Mouse (Mus musculus) midbrain, embryonic 15.5 days (tissue): ENCODE data around the gene Tmem50b. TPM values are rescaled to one million over a fixed set of nuclear protein-coding genes. Genes with fewer than 3 reads are reported as not detected.
A peak's percentile ranks its signal among the peaks of the same experiment; 100 is the strongest.

Source experiments
- ATAC-seq: fragments of 200-750 bp; cut with Nextera tagmentation; replicated peaks from 2 replicates; pipeline ENCODE4 v1.8.0; 2017; ENCODE audit warnings: moderate TSS enrichment
- H3K27ac ChIP-seq: fragments of 300-500 bp; sonication (generic); 2 replicates; pipeline ENCODE4 v1.5.1; 2015; ENCODE audit warnings: mild to moderate bottlenecking, inconsistent platforms
- H3K27me3 ChIP-seq: fragments of 300-500 bp; sonication (generic); replicated peaks from 2 replicates; pipeline ENCODE4 v1.6.1; 2015; ENCODE audit warnings: inconsistent platforms
- H3K36me3 ChIP-seq: fragments of 300-500 bp; sonication (generic); replicated peaks from 2 replicates; pipeline ENCODE4 v1.6.1; 2015; ENCODE audit warnings: inconsistent platforms
- H3K4me1 ChIP-seq: fragments of 300-500 bp; sonication (generic); 2 replicates; pipeline ENCODE4 v1.6.1; 2015; ENCODE audit warnings: inconsistent platforms
- H3K4me2 ChIP-seq: fragments of 300-500 bp; sonication (generic); 2 replicates; pipeline ENCODE4 v1.6.1; 2015; ENCODE audit warnings: inconsistent platforms, mild to moderate bottlenecking, moderate library complexity
- H3K4me3 ChIP-seq: fragments of 300-500 bp; sonication (generic); 2 replicates; pipeline ENCODE4 v1.5.1; 2015; ENCODE audit warnings: mild to moderate bottlenecking, inconsistent platforms
- H3K9ac ChIP-seq: fragments of 300-500 bp; sonication (generic); 2 replicates; pipeline ENCODE4 v1.6.1; 2015; ENCODE audit warnings: mild to moderate bottlenecking, inconsistent platforms
- H3K9me3 ChIP-seq: fragments of 300-500 bp; sonication (generic); 2 replicates; pipeline ENCODE4 v1.6.1; 2016; ENCODE audit warnings: inconsistent platforms
- WGBS: fragments of 180-500 bp; shearing (Covaris S2); methylation state at CpG from one replicate; pipeline ENCODE4 v1.1.7; 2015; ENCODE audit warnings: mixed read lengths; 5-methylcytosine and 5-hydroxymethylcytosine counted together
- polyA plus RNA-seq: library from polyadenylated mRNA; unstranded; fragments of >200 nt; fragmentation: Nextera tagmentation; extraction: Ambion mirVana; gene quantifications from 2 replicates; pipeline ENCODE4 v1.2.1, GENCODE M21; 2015

Gene Tmem50b
- polyA plus RNA-seq, 1 experiment from 2014 or later = 81.6 TPM

DNA sequence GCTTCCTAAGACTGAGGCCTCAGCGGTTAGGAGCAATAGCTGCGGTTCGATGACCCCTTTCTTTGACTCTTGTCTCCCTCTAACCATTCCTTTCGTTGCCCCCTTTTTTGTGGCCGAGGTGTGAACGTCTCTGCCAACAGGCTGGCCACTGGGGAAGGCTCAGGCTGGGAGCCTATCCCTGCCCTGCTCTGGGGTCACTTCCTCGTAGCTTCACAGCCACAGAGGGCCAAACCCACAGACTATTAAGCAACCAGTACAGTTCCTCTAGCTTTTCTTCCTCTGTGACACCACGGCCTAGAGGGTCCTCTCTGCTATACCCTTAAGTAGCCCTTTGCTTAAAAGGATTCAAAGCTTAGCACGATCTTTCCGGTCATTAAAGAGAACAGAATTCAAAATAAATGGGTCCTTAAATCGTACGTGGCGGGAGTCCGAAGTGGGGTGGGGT is 51.2 kb downstream of the Tmem50b start:
- WGBS = 18% methylated on average over 14 of the region's 14 CpGs

GRCm38 (mm10) chr16:91545597-91546281 is 51.9 kb downstream of the Tmem50b start:
- H3K27ac ChIP-seq = no peak overlapping the region
- WGBS = 71% methylated on average over 10 of the region's 10 CpGs
- no peaks in the 10 kb centered on the region for H3K27me3 ChIP-seq
- no peak overlapping the region for H3K4me2 ChIP-seq
- no peaks in the 10 kb centered on the region for H3K36me3 ChIP-seq
- H3K4me3 ChIP-seq = no peak overlapping the region
- no peaks in the 10 kb centered on the region for H3K9me3 ChIP-seq
- peaks cover 34% of the 10 kb centered on the region for H3K4me1 ChIP-seq
- no peak overlapping the region for H3K9ac ChIP-seq
- no peak for ATAC-seq

More for the DNA sequence above, 51.2 kb downstream of the Tmem50b start:
- H3K4me2 ChIP-seq = peak overlapping the region; percentile 63
- H3K27ac ChIP-seq = no peak overlapping the region
- H3K27me3 ChIP-seq = no peaks in the 10 kb centered on the region
- H3K9me3 ChIP-seq = no peaks in the 10 kb centered on the region
- no peaks in the 10 kb centered on the region for H3K36me3 ChIP-seq
- peak overlapping the region; percentile 91 for H3K9ac ChIP-seq
- peak; percentile 49 for ATAC-seq
- H3K4me3 ChIP-seq = peak overlapping the region; percentile 78
- H3K4me1 ChIP-seq = peaks cover 31% of the 10 kb centered on the region

- H3K9me3 ChIP-seq = no peaks in the 10 kb centered on the region
- H3K9ac ChIP-seq = no peak overlapping the region
- no peaks in the 10 kb centered on the region for H3K27me3 ChIP-seq
- no peak overlapping the region for H3K27ac ChIP-seq
- H3K36me3 ChIP-seq = no peaks in the 10 kb centered on the region
- no peak for ATAC-seq
- H3K4me1 ChIP-seq = peaks cover 22% of the 10 kb centered on the region
- 92% methylated on average over 1 of the region's 1 CpGs for WGBS
- no peak overlapping the region for H3K4me2 ChIP-seq
- no peak overlapping the region for H3K4me3 ChIP-seq
Observed at GRCm38 (mm10) chr16:91543619-91544018, 54.0 kb downstream of the Tmem50b start.

GRCm38 (mm10) chr16:91541573-91542081 is 56.0 kb downstream of the Tmem50b start:
- Histone ChIP-seq H3K27me3 (no peaks in the 10 kb centered on the region), H3K4me3 (peak overlapping the region; percentile 6; the same call in 1 of the 2 replicates), H3K4me1 (peaks cover 12% of the 10 kb centered on the region; the same call in 1 of the 2 replicates), H3K4me2 (peak overlapping the region; percentile 39), H3K9ac (no peak overlapping the region), H3K9me3 (no peaks in the 10 kb centered on the region), H3K36me3 (no peaks in the 10 kb centered on the region), H3K27ac (0 out of 2 replicates have a peak overlapping the region, but pooled peaks have one; percentile 5)
- ATAC-seq = peak; percentile 76
- WGBS = 33% methylated on average over 10 of the region's 10 CpGs

GRCm38 (mm10) chr16:91538513-91538912 is 59.1 kb downstream of the Tmem50b start:
- Histone ChIP-seq H3K36me3 (no peaks in the 10 kb centered on the region), H3K27me3 (no peaks in the 10 kb centered on the region), H3K27ac (no peak overlapping the region), H3K9me3 (no peaks in the 10 kb centered on the region), H3K9ac (no peak overlapping the region), H3K4me3 (no peak overlapping the region), H3K4me2 (no peak overlapping the region), H3K4me1 (peaks cover 8% of the 10 kb centered on the region; the same call in 1 of the 2 replicates)
- 77% methylated on average over 9 of the region's 9 CpGs for WGBS
- no peak for ATAC-seq

DNA sequence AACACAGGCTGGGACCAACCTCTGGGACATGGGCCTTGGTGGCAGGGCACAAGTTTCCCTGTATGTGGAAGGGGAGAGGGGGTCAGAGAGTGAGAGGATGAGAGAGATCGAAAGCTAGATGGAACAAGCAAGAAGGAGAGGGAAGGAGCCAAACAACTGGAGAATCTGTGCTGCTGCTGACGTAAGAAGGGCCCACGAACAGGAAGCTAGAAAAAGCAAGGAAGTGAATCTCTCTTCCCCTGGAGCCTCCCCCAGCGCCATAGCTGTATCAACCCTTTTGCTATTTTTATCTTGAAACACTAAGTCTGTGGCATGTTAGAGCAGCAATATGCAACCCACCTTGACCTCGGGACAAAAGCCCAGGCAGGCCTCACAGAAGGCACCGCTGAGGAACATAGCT is 59.5 kb downstream of the Tmem50b start:
- no peak overlapping the region for H3K9ac ChIP-seq
- WGBS = 83% methylated on average over 6 of the region's 6 CpGs
- no peaks in the 10 kb centered on the region for H3K27me3 ChIP-seq
- peaks cover 8% of the 10 kb centered on the region; the same call in 1 of the 2 replicates for H3K4me1 ChIP-seq
- no peak overlapping the region for H3K27ac ChIP-seq
- ATAC-seq = no peak
- H3K36me3 ChIP-seq = no peaks in the 10 kb centered on the region
- no peaks in the 10 kb centered on the region for H3K9me3 ChIP-seq
- H3K4me2 ChIP-seq = no peak overlapping the region
- H3K4me3 ChIP-seq = no peak overlapping the region

- Histone ChIP-seq H3K36me3 (no peaks in the 10 kb centered on the region), H3K9me3 (no peaks in the 10 kb centered on the region), H3K4me2 (no peak overlapping the region), H3K9ac (no peak overlapping the region), H3K27me3 (no peaks in the 10 kb centered on the region), H3K4me3 (no peak overlapping the region), H3K27ac (no peak overlapping the region), H3K4me1 (peaks cover 8% of the 10 kb centered on the region; the same call in 1 of the 2 replicates)
- no peak for ATAC-seq
- WGBS = 71% methylated on average over 3 of the region's 3 CpGs
Observed at GRCm38 (mm10) chr16:91537065-91537464, 60.5 kb downstream of the Tmem50b start.

- no peak overlapping the region for H3K4me3 ChIP-seq
- 91% methylated on average over 6 of the region's 6 CpGs for WGBS
- no peak overlapping the region for H3K27ac ChIP-seq
- no peak for ATAC-seq
- peaks cover 2% of the 10 kb centered on the region; the same call in 1 of the 2 replicates for H3K4me1 ChIP-seq
- no peak overlapping the region for H3K9ac ChIP-seq
- H3K9me3 ChIP-seq = no peaks in the 10 kb centered on the region
- no peaks in the 10 kb centered on the region for H3K36me3 ChIP-seq
- H3K27me3 ChIP-seq = no peaks in the 10 kb centered on the region
- H3K4me2 ChIP-seq = no peak overlapping the region
Observed at GRCm38 (mm10) chr16:91536372-91536771, 61.2 kb downstream of the Tmem50b start.

DNA sequence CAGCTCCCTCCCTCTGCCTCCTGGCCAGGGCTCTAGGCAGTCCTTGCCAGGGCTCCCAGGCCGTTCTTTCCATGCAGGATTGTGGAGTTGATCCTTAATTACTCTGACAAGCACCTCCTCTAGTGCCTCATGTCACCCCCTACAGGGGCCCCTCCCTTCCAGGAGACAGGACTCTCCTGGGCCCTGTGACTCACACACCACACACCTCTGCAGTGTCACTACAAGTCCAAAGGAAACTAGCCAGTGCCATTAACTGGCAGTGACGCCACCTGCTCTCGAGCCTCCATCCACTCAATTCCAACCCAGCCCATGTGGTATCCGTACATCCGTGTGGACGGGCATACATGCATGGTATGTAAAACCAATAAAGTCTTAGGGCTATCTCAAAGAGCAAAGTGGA is 62.7 kb downstream of the Tmem50b start:
- H3K4me1 ChIP-seq = no peaks in the 10 kb centered on the region
- ATAC-seq = no peak
- H3K4me2 ChIP-seq = no peak overlapping the region
- H3K9me3 ChIP-seq = no peaks in the 10 kb centered on the region
- H3K9ac ChIP-seq = no peak overlapping the region
- H3K36me3 ChIP-seq = no peaks in the 10 kb centered on the region
- no peaks in the 10 kb centered on the region for H3K27me3 ChIP-seq
- WGBS = 81% methylated on average over 6 of the region's 6 CpGs
- H3K27ac ChIP-seq = no peak overlapping the region
- no peak overlapping the region for H3K4me3 ChIP-seq

DNA sequence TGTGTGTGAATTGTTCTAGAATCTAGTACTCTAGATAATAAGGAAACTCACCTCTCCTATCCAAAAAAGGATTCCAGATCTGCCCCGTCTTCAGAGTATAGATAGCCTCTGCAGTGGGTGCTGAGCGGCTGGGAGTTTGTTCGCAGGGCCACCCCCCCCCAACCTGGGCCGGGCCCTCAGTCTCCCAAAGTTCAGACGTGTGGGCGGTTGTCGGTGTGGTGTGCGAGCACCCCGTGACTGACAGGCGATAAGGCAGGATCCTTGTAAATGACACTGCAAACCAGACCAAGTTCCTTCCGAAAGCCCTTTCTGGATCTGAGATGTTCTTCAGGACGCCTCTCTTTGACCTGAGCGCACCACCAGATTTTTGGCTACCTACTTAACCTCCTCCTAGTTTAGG is 63.1 kb downstream of the Tmem50b start:
- no peak overlapping the region for H3K27ac ChIP-seq
- no peak overlapping the region for H3K4me2 ChIP-seq
- no peak overlapping the region for H3K4me3 ChIP-seq
- no peak overlapping the region for H3K9ac ChIP-seq
- no peaks in the 10 kb centered on the region for H3K36me3 ChIP-seq
- H3K4me1 ChIP-seq = no peaks in the 10 kb centered on the region
- WGBS = 53% methylated on average over 13 of the region's 13 CpGs
- H3K27me3 ChIP-seq = no peaks in the 10 kb centered on the region
- H3K9me3 ChIP-seq = no peaks in the 10 kb centered on the region
- ATAC-seq = no peak

DNA sequence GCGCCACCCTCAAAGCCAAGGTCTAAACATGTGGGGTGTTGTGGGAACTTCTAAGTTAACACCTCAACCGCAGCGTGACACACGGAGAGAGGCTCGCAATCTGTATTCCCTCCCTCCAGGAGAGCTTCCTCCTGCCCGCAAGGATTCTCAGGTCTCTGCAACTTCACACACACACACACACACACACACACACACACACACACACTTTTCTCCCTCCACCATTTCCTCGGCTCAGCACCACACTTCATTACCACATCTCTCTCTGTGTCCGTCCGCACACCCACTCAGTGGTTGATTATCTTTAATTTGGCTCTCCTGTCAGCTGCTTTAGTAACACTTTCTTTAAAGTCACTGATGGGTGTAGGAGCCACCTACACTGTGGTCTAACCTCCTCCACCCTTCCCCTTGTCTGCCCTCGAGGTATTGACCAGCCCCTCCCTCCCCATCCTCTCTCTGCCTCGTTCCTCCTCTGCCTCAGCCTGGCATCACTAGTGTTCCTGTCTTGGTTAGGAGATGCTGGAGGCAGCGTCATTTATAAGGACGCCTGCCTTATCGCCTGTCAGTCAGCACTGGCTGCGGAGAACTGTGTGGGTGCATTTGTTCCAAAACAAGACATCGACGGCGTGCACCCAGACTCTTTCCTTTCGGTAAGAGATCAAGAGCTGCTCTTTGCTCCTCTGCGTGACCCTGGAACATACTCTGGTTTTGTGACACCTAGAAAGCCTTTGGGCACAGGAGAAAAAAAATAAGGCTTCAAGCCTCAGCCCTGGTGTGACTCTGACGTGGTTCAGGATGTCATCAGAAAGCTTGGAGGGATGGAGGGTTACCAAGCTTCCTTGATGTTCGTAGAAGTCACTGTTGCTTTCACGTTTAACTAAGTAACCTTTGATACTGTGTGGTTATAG is 64.3 kb downstream of the Tmem50b start:
- no peaks in the 10 kb centered on the region for H3K27me3 ChIP-seq
- H3K4me3 ChIP-seq = no peak overlapping the region
- no peak overlapping the region for H3K4me2 ChIP-seq
- H3K27ac ChIP-seq = no peak overlapping the region
- H3K9ac ChIP-seq = no peak overlapping the region
- ATAC-seq = no peak
- 77% methylated on average over 23 of the region's 23 CpGs for WGBS
- no peaks in the 10 kb centered on the region for H3K4me1 ChIP-seq
- H3K9me3 ChIP-seq = no peaks in the 10 kb centered on the region
- H3K36me3 ChIP-seq = no peaks in the 10 kb centered on the region

DNA sequence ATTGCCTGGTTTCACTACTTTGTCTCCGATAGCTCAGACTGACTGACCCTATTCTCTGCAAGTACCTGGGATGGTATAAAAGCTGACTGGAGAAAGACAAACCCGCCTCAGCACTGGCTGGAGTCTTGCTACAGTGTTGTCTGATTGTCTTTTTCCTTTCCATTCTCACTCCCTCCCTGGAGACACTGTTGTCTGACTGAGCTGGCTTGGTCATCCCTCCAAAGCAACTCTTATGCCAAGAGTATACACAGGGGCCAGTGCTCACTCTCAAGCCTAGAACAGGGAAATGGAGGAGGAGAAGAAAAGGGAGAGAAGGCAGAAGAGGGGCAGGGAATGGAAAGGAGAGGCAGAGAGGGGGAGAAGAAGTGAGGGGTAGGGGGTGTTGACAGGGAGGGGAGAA is 65.2 kb downstream of the Tmem50b start:
- Histone ChIP-seq H3K9ac (no peak overlapping the region), H3K4me1 (no peaks in the 10 kb centered on the region), H3K27ac (no peak overlapping the region), H3K4me2 (no peak overlapping the region), H3K27me3 (no peaks in the 10 kb centered on the region), H3K9me3 (no peaks in the 10 kb centered on the region), H3K4me3 (no peak overlapping the region), H3K36me3 (no peaks in the 10 kb centered on the region)
- no peak for ATAC-seq
- WGBS = 65% methylated on average over 2 of the region's 2 CpGs
